Mouse (Mus musculus) effector memory CD4-positive, alpha-beta T cell, adult 7 months (primary cell): ENCODE results near the gene 2610301B20Rik. TPM values are rescaled to one million over a fixed set of nuclear protein-coding genes. Genes with fewer than 3 reads are reported as not detected.

Experiments used
- polyA plus RNA-seq: library from polyadenylated mRNA; unstranded; fragments of 100-300 nt; shearing (Covaris generic); gene quantifications from one replicate; pipeline ENCODE4 v1.2.1, GENCODE M21; 2017

Gene 2610301B20Rik
- polyA plus RNA-seq = 10.8 TPM

DNA sequence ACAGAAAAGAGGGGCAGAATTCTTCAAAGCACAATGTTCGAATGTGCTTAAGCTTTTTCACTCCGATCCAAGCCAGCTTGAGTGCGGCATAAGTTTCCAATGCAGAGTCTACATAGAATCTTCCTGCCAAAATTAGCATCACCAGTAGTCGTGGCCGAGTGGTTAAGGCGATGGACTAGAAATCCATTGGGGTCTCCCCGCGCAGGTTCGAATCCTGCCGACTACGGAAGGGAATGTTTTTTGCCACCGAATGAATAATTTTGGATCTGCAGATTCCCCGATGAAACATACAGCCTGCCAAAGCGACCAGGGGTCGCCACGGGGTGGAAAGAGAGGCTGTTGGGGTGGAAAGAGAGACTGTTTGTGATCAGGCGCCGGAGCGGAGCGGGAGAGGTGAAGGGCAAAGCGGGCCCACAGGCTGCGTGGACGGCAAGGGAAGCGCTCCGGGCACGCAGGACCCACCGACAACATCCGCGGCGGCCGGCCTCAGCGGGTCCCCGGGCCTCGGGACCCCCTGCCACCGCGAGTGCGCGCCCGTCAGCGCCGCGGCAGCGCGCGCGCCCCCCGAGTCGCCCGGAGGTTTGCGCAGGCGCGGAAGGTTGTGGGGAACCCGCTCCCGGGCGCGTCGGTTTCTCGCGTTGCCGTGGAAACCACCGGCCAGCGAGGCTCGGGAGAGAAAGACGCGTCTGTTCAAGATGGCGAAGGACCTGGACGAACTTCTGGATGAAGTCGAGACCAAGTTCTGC is at the start of gene 2610301B20Rik:
Gene 2610301B20Rik, plus strand, starts transcription at position 579 of the 746 bp plus-strand sequence.

